Mouse (Mus musculus) hindbrain, embryonic 15.5 days (tissue): Measurements from ENCODE around the gene Ptpn11. TPM values are rescaled to one million over a fixed set of nuclear protein-coding genes. Genes with fewer than 3 reads are reported as not detected.

Experiments
- ATAC-seq: fragments of 200-750 bp; cut with Nextera tagmentation; 2 replicates; pipeline ENCODE4 v1.8.0; 2017; ENCODE audit warnings: low read depth, moderate number of reproducible peaks, moderate TSS enrichment; ENCODE audit not compliant: low FRiP score
- H3K27ac ChIP-seq: fragments of 300-500 bp; sonication (generic); replicated peaks from 2 replicates; pipeline ENCODE4 v1.5.1; 2015; ENCODE audit warnings: mild to moderate bottlenecking, inconsistent platforms
- H3K27me3 ChIP-seq: fragments of 300-500 bp; sonication (generic); 2 replicates; pipeline ENCODE4 v1.6.1; 2015; ENCODE audit warnings: control low read depth, inconsistent platforms
- H3K36me3 ChIP-seq: fragments of 300-500 bp; sonication (generic); 2 replicates; pipeline ENCODE4 v1.6.1; 2015; ENCODE audit warnings: control low read depth, inconsistent platforms
- H3K4me1 ChIP-seq: fragments of 300-500 bp; sonication (generic); replicated peaks from 2 replicates; pipeline ENCODE4 v1.6.1; 2015; ENCODE audit warnings: control low read depth, inconsistent platforms
- H3K4me2 ChIP-seq: fragments of 300-500 bp; sonication (generic); 2 replicates; pipeline ENCODE4 v1.6.1; 2015; ENCODE audit warnings: moderate library complexity, mild to moderate bottlenecking, inconsistent platforms
- H3K4me3 ChIP-seq: fragments of 300-500 bp; sonication (generic); 2 replicates; pipeline ENCODE4 v1.5.1; 2015; ENCODE audit warnings: mild to moderate bottlenecking, inconsistent platforms
- H3K9ac ChIP-seq: fragments of 300-500 bp; sonication (generic); 2 replicates; pipeline ENCODE4 v1.6.1; 2015; ENCODE audit warnings: inconsistent platforms
- H3K9me3 ChIP-seq: fragments of 300-500 bp; sonication (generic); 2 replicates; pipeline ENCODE4 v1.6.1; 2016; ENCODE audit warnings: control low read depth, inconsistent platforms
- WGBS: fragments of 180-500 bp; shearing (Covaris S2); methylation state at CpG from one replicate; pipeline ENCODE4 v1.1.7; 2015; 5-methylcytosine and 5-hydroxymethylcytosine counted together
- polyA plus RNA-seq: library from polyadenylated mRNA; unstranded; fragments of >200 nt; fragmentation: Nextera tagmentation; extraction: Ambion mirVana; gene quantifications from 2 replicates; pipeline ENCODE4 v1.2.1, GENCODE M21; 2015

Gene Ptpn11
- polyA plus RNA-seq, 1 experiment from 2014 or later, result 20.0 TPM

- H3K4me2 ChIP-seq, result no peak overlapping the region
- no peak overlapping the region for H3K4me3 ChIP-seq
- WGBS, result 38% methylated on average over 7 of the region's 7 CpGs
- no peaks in the 10 kb centered on the region for H3K27me3 ChIP-seq
- H3K27ac ChIP-seq, result peak overlapping the region; percentile 70
- H3K4me1 ChIP-seq, result peaks cover 11% of the 10 kb centered on the region
- ATAC-seq, result peak; percentile 81
- no peaks in the 10 kb centered on the region for H3K9me3 ChIP-seq
- H3K36me3 ChIP-seq, result no peaks in the 10 kb centered on the region
- H3K9ac ChIP-seq, result no peak overlapping the region
These were observed 101.5 kb downstream of the Ptpn11 start for GRCm38 (mm10) chr5:121089660-121090059.

DNA sequence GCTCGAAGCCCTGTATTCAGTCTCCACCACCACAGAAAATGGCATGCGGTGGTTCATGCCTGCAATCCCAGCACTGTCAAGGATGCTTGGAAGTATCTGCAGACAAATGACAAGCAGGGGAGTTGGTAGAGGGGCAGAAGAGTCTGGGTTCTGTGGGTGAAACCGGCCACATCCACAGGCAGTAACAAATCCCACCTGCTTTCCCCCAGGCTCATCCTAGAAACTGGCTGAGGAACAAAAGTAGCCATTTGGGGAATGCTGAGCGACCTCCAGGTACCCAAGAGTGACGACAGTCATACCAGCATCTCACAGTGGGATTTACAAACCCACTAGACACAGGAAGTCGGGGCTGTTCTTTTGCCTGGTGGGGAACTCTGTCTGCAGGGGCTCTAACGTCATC is 103.5 kb downstream of the Ptpn11 start:
- H3K4me3 ChIP-seq, result no peak overlapping the region

DNA sequence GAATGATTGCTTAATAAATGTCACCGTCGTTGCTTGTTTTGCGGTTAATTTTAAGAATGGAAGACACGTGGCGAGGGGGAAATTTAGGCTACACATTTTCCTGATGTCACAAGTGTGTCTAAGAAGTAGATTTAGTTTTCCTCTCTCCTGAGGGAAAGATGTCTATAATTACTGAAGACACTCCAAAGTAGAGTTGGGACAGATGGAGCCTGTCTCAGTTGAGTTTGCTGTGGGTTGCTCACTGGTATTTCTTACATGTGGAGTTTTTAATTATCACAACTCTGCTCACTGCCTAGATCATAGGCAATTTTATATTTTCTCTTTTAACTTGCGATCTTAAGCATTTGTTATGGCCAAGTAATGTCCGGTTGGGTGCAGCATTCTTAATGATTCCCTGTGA is 108.6 kb downstream of the Ptpn11 start:
- Histone ChIP-seq H3K4me2 (no peak overlapping the region), H3K4me1 (no peaks in the 10 kb centered on the region), H3K27ac (no peak overlapping the region), H3K4me3 (no peak overlapping the region), H3K36me3 (no peaks in the 10 kb centered on the region), H3K9me3 (no peaks in the 10 kb centered on the region), H3K27me3 (no peaks in the 10 kb centered on the region), H3K9ac (no peak overlapping the region)
- 93% methylated on average over 7 of the region's 7 CpGs for WGBS
- ATAC-seq, result no peak

More for the DNA sequence above, 103.5 kb downstream of the Ptpn11 start:
- WGBS, result 61% methylated on average over 7 of the region's 7 CpGs
- H3K9me3 ChIP-seq, result no peaks in the 10 kb centered on the region
- H3K9ac ChIP-seq, result no peak overlapping the region
- no peaks in the 10 kb centered on the region for H3K36me3 ChIP-seq
- H3K4me2 ChIP-seq, result no peak overlapping the region
- H3K4me1 ChIP-seq, result peaks cover 11% of the 10 kb centered on the region
- no peaks in the 10 kb centered on the region for H3K27me3 ChIP-seq
- no peak for ATAC-seq
- no peak overlapping the region for H3K27ac ChIP-seq

GRCm38 (mm10) chr5:121081754-121082153 is 109.4 kb downstream of the Ptpn11 start:
- Histone ChIP-seq H3K9ac (no peak overlapping the region), H3K27me3 (no peaks in the 10 kb centered on the region), H3K4me3 (no peak overlapping the region), H3K4me1 (peaks cover 4% of the 10 kb centered on the region), H3K36me3 (no peaks in the 10 kb centered on the region), H3K27ac (no peak overlapping the region), H3K9me3 (no peaks in the 10 kb centered on the region), H3K4me2 (no peak overlapping the region)
- no peak for ATAC-seq
- 80% methylated on average over 5 of the region's 5 CpGs for WGBS

Other genes with a start within 250 kb of the Ptpn11 start
- gene Rph3a, start 181.3 kb downstream of the Ptpn11 start, polyA plus RNA-seq, result 30.9 and 31.9 TPM in 2 replicates
- 342 and 359 TPM in 2 replicates for gene Rpl6, start 13.1 kb upstream of the Ptpn11 start, polyA plus RNA-seq
- gene Hectd4, start 28.8 kb upstream of the Ptpn11 start, polyA plus RNA-seq, result 19.0 and 20.6 TPM in 2 replicates
- 120 and 127 TPM in 2 replicates for gene Trafd1, start 194.2 kb upstream of the Ptpn11 start, polyA plus RNA-seq
- 52.2 and 53.6 TPM in 2 replicates for gene Naa25, start 206.5 kb upstream of the Ptpn11 start, polyA plus RNA-seq